Comparison of ENCODE assay signal across 15 mouse cellular contexts in genomic region chr3:123433362-123433761, GRCm38 (mm10).
"Had no signal": no experiment of that assay in that cellular context is flagged by ENCODE, and none has a peak within 500 bp of the region (broad histone marks: within the 10 kb centered on the region; RNA-seq: fewer than 3 reads in every experiment).

No protein-coding gene starts in this region.

- H3K27me3 ChIP-seq: neural tube, embryonic 13.5 days; neural tube, embryonic 15.5 days; stomach, embryonic 15.5 days had no signal

- H3K4me2 ChIP-seq: neural tube, embryonic 13.5 days; neural tube, embryonic 15.5 days; stomach, embryonic 15.5 days had no signal

- H3K9me3 ChIP-seq: neural tube, embryonic 13.5 days; neural tube, embryonic 15.5 days; stomach, embryonic 15.5 days had no signal

- H3K9ac ChIP-seq: neural tube, embryonic 13.5 days; neural tube, embryonic 15.5 days; stomach, embryonic 15.5 days had no signal

- H3K36me3 ChIP-seq: neural tube, embryonic 13.5 days; neural tube, embryonic 15.5 days; stomach, embryonic 15.5 days had no signal

- H3K4me3 ChIP-seq: neural tube, embryonic 13.5 days; neural tube, embryonic 15.5 days; stomach, embryonic 15.5 days had no signal

- H3K4me1 ChIP-seq: neural tube, embryonic 13.5 days; neural tube, embryonic 15.5 days; stomach, embryonic 15.5 days had no signal

- H3K27ac ChIP-seq: neural tube, embryonic 13.5 days; neural tube, embryonic 15.5 days; stomach, embryonic 15.5 days; stomach, postnatal 0 days had no signal

- DNase-seq: right cerebral cortex, adult 18-20 months; right cerebral cortex, postnatal 14 days; right cerebral cortex, postnatal 25 days; right cerebral cortex, postnatal 4 days; spleen, adult 18-20 months; thymus, adult 18-20 months; thymus, adult 2 months; thymus, postnatal 14 days; thymus, postnatal 25 days; thymus, postnatal 36 days; thymus, postnatal 4 days had no signal
